Mouse (Mus musculus) embryonic facial prominence, embryonic 12.5 days (tissue): ENCODE measurements around the gene H2afy2. TPM values are rescaled to one million over a fixed set of nuclear protein-coding genes. Genes with fewer than 3 reads are reported as not detected.
A peak's percentile ranks its signal among the peaks of the same experiment; 100 is the strongest.

ENCODE experiments used
- ATAC-seq: fragments of 200-750 bp; cut with Nextera tagmentation; 2 replicates; pipeline ENCODE4 v1.8.0; 2017; ENCODE audit not compliant: insufficient number of reproducible peaks, insufficient read depth, low FRiP score, low TSS enrichment
- H3K27ac ChIP-seq: fragments of 300-500 bp; sonication (generic); 2 replicates; pipeline ENCODE4 v1.5.1; 2016; ENCODE audit warnings: mild to moderate bottlenecking
- H3K27me3 ChIP-seq: fragments of 300-500 bp; sonication (generic); 2 replicates; pipeline ENCODE4 v1.6.1; 2016; ENCODE audit warnings: mild to moderate bottlenecking, moderate library complexity
- H3K36me3 ChIP-seq: fragments of 300-500 bp; sonication (generic); 2 replicates; pipeline ENCODE4 v1.6.1; 2016; ENCODE audit warnings: mild to moderate bottlenecking
- H3K4me1 ChIP-seq: fragments of 300-500 bp; sonication (generic); 2 replicates; pipeline ENCODE4 v1.6.1; 2016
- H3K4me2 ChIP-seq: fragments of 300-500 bp; sonication (generic); replicated peaks from 2 replicates; pipeline ENCODE4 v1.6.1; 2016; ENCODE audit warnings: mild to moderate bottlenecking, moderate library complexity
- H3K4me3 ChIP-seq: fragments of 300-500 bp; sonication (generic); 2 replicates; pipeline ENCODE4 v1.5.1; 2016; ENCODE audit warnings: mild to moderate bottlenecking
- H3K9ac ChIP-seq: fragments of 300-500 bp; sonication (generic); 2 replicates; pipeline ENCODE4 v1.6.1; 2016; ENCODE audit warnings: mild to moderate bottlenecking, moderate library complexity
- H3K9me3 ChIP-seq: fragments of 300-500 bp; sonication (generic); 2 replicates; pipeline ENCODE4 v1.6.1; 2016; ENCODE audit warnings: mild to moderate bottlenecking, moderate library complexity
- WGBS: fragments of 180-500 bp; shearing (Covaris S2); methylation state at CpG from one replicate; pipeline ENCODE4 v1.1.7; 2016; 5-methylcytosine and 5-hydroxymethylcytosine counted together
- microRNA-seq: library from miRNA; unstranded; fragments of <30 nt; microRNA quantifications from one replicate; pipeline ENCODE4, GENCODE M21; 2017
- polyA plus RNA-seq: library from polyadenylated mRNA; unstranded; fragments of >200 nt; fragmentation: Nextera tagmentation; extraction: Ambion mirVana; gene quantifications from 2 replicates; pipeline ENCODE4 v1.2.1, GENCODE M21; 2016

H2afy2 gene
- polyA plus RNA-seq, 1 experiment from 2014 or later = 385 TPM

GRCm38 (mm10) chr10:61696560-61696823 lies 87.5 kb downstream of the H2afy2 start:
- WGBS = 10% methylated on average over 19 of the region's 19 CpGs
- H3K36me3 ChIP-seq = peaks cover 52% of the 10 kb centered on the region

GRCm38 (mm10) chr10:61695703-61696559 lies 88.0 kb downstream of the H2afy2 start:
- H3K36me3 ChIP-seq = peaks cover 52% of the 10 kb centered on the region
- peak overlapping the region; percentile 82 for H3K9ac ChIP-seq

More at GRCm38 (mm10) chr10:61696560-61696823, 87.5 kb downstream of the H2afy2 start:
- Histone ChIP-seq H3K27ac (no peak overlapping the region), H3K9me3 (no peaks in the 10 kb centered on the region), H3K4me1 (peaks cover 16% of the 10 kb centered on the region), H3K27me3 (no peaks in the 10 kb centered on the region), H3K4me2 (peak overlapping the region; percentile 100), H3K9ac (peak overlapping the region; percentile 82), H3K4me3 (peak overlapping the region; percentile 95)
- ATAC-seq = no peak

GRCm38 (mm10) chr10:61694870-61695670 lies 88.9 kb downstream of the H2afy2 start, which contains the start of gene Tysnd1:
TSS of gene Tysnd1 (plus strand) at chr10:61695514.
- WGBS = 1% methylated on average over 42 of the region's 42 CpGs
- Histone ChIP-seq H3K27me3 (no peaks in the 10 kb centered on the region), H3K4me3 (peak within 1 kb of the TSS; percentile 95), H3K9ac (peak within 1 kb of the TSS; percentile 82), H3K9me3 (no peaks in the 10 kb centered on the region), H3K27ac (0 out of 2 replicates have a peak within 1 kb of the TSS, but pooled peaks have one; percentile 54), H3K4me2 (peak within 1 kb of the TSS; percentile 100), H3K36me3 (peaks cover 60% of the 10 kb centered on the region), H3K4me1 (peaks cover 16% of the 10 kb centered on the region)
- ATAC-seq = peak; percentile 94

More at GRCm38 (mm10) chr10:61695703-61696559, 88.0 kb downstream of the H2afy2 start:
- Histone ChIP-seq H3K4me1 (peaks cover 16% of the 10 kb centered on the region), H3K4me2 (peak overlapping the region; percentile 100), H3K27ac (no peak overlapping the region), H3K4me3 (peak overlapping the region; percentile 95), H3K27me3 (no peaks in the 10 kb centered on the region), H3K9me3 (no peaks in the 10 kb centered on the region)
- WGBS = under 1% methylated on average over 93 of the region's 111 CpGs
- ATAC-seq = no peak; the same call in 1 of the 2 replicates

- WGBS = 65% methylated on average over 4 of the region's 4 CpGs
- no peaks in the 10 kb centered on the region for H3K27me3 ChIP-seq
- H3K4me1 ChIP-seq = peaks cover 16% of the 10 kb centered on the region
- H3K9me3 ChIP-seq = no peaks in the 10 kb centered on the region
- H3K36me3 ChIP-seq = peaks cover 66% of the 10 kb centered on the region
- H3K9ac ChIP-seq = no peak overlapping the region
- ATAC-seq = no peak
- no peak overlapping the region for H3K4me2 ChIP-seq
- H3K4me3 ChIP-seq = no peak overlapping the region
- H3K27ac ChIP-seq = no peak overlapping the region
Measured at GRCm38 (mm10) chr10:61693563-61693962, 90.4 kb downstream of the H2afy2 start.

- H3K27me3 ChIP-seq = no peaks in the 10 kb centered on the region
- H3K36me3 ChIP-seq = peaks cover 93% of the 10 kb centered on the region
- H3K9me3 ChIP-seq = no peaks in the 10 kb centered on the region
- no peaks in the 10 kb centered on the region for H3K4me1 ChIP-seq
- no peak overlapping the region for H3K4me3 ChIP-seq
- 87% methylated on average over 8 of the region's 8 CpGs for WGBS
- H3K9ac ChIP-seq = no peak overlapping the region
- no peak overlapping the region for H3K4me2 ChIP-seq
- no peak for ATAC-seq
- H3K27ac ChIP-seq = no peak overlapping the region
Measured at GRCm38 (mm10) chr10:61689405-61689804, 94.5 kb downstream of the H2afy2 start.

Small RNA genes within 50 kb of the gene (microRNA-seq; reads per million reads assigned to microRNA genes)
- not detected for gene Mir5108

Other genes starting within 250 kb of the H2afy2 start
- gene Npffr1, start 188.7 kb downstream of the H2afy2 start, polyA plus RNA-seq = not detected in 2 replicates
- gene Ppa1, start 135.6 kb downstream of the H2afy2 start, polyA plus RNA-seq = 215 and 221 TPM in 2 replicates
- gene Sar1a, start 103.8 kb downstream of the H2afy2 start, polyA plus RNA-seq = 253 and 257 TPM in 2 replicates
- 46.8 and 48.0 TPM in 2 replicates for gene Tysnd1, start 88.6 kb downstream of the H2afy2 start, polyA plus RNA-seq
- gene Aifm2, start 68.9 kb downstream of the H2afy2 start, polyA plus RNA-seq = 13.4 and 14.8 TPM in 2 replicates
- 6.9 and 8.4 TPM in 2 replicates for gene Col13a1, start 195.0 kb upstream of the H2afy2 start, polyA plus RNA-seq